9 mouse cellular contexts compared by ENCODE assay signal in the genomic region with DNA sequence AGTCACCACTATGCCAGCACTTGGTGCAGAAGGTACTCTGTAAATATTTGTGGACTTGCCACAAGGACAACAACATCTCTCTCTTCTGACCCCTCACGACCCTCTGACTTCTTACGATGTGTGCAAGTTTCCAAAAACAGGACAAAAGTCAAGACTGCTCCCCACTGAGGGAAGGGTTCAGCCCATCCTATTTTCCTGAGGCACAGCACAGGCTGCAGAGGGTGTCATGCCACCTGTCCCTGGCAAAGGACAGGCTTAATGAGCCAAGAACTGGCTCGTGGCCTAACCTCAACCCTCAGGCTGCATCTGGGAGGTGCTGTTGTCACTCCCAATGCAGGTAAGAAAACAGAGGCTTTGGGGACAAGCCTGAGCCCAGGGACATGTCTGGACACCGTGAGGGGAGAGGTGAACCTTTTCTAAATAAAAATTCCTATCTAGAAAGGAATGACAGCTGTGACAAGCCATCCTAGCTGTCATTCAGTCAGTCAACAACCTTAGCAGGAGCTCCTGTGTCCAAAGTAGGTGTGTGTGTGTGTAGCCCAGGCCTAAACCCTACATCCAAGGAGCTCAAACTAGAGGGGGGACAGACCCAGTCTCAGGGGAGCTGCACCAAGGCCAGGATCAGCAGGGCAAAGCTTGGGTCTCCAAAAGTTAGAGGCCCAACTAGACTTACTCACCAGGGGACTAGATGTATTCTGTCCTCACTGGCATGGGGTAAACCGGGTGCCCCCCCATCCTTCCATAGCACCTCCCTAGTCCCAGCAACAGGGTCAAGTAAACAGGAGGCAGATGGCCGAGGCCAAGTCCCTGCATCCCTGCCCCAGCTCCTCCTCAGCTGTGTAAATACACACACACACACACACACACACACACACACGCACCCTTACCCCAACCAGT. TPM values are rescaled to one million over a fixed set of nuclear protein-coding genes. Genes with fewer than 3 reads are reported as not detected.
DNase-seq lines count a peak whose midpoint lies in the region; ATAC-seq and TF ChIP-seq lines count a peak whose summit lies in the region.
"Had no signal": no experiment of that assay in that cellular context is flagged by ENCODE, and none has a peak within 500 bp of the region (broad histone marks: within the 10 kb centered on the region; RNA-seq: fewer than 3 reads in every experiment).

No protein-coding gene starts in this region.

- H3K4me1 ChIP-seq in kidney, adult 2 months (ENCODE audit: control insufficient read depth, insufficient read depth, low read length), result peaks cover 35% of the 10 kb centered on the region
- H3K4me1 ChIP-seq in embryonic facial prominence, embryonic 10.5 days, result peaks cover 69% of the 10 kb centered on the region
- peaks cover 70% of the 10 kb centered on the region for H3K4me1 ChIP-seq in liver, postnatal 0 days (ENCODE audit: insufficient read depth)

- peak overlapping the region; percentile 97 for H3K4me2 ChIP-seq in liver, postnatal 0 days (ENCODE audit: low read depth, low read length)
- H3K4me2 ChIP-seq: hindbrain, embryonic 15.5 days had no signal

- no peak for TF ChIP-seq EP300 in liver, postnatal 0 days (IDR thresholded peaks at IDR 0.05; ENCODE audit: low read depth)

- peak overlapping the region; percentile 88 for H3K9ac ChIP-seq in liver, postnatal 0 days (replicated peaks)
- H3K9ac ChIP-seq: hindbrain, embryonic 15.5 days had no signal

- 0 out of 2 replicates have a peak, but pooled peaks have one; percentile 2 for TF ChIP-seq CTCF in kidney, adult 2 months (conservative IDR thresholded peaks at IDR 0.05; ENCODE audit: insufficient read depth, insufficient read length, low read depth, low read length)
- TF ChIP-seq CTCF in liver, postnatal 0 days (IDR thresholded peaks at IDR 0.05; ENCODE audit: low read depth), result no peak

- H3K9me3 ChIP-seq in embryonic facial prominence, embryonic 10.5 days, result no peaks in the 10 kb centered on the region
- H3K9me3 ChIP-seq in liver, postnatal 0 days (ENCODE audit: low read length), result no peaks in the 10 kb centered on the region
- H3K9me3 ChIP-seq: hindbrain, embryonic 15.5 days had no signal

- no peak for TF ChIP-seq POLR2A in kidney, adult 2 months (IDR thresholded peaks at IDR 0.05; ENCODE audit: low read depth, low read length)

- no peak for ATAC-seq in liver, postnatal 0 days

- peak overlapping the region; percentile 40; the same call in 1 of the 2 replicates for H3K27ac ChIP-seq in kidney, adult 2 months (ENCODE audit: insufficient read depth, low read depth, low read length)
- H3K27ac ChIP-seq in embryonic facial prominence, embryonic 10.5 days (replicated peaks), result no peak overlapping the region
- peak overlapping the region; percentile 96 for H3K27ac ChIP-seq in liver, postnatal 0 days (ENCODE audit: low read depth)
- H3K27ac ChIP-seq: hindbrain, embryonic 15.5 days had no signal

- no peaks in the 10 kb centered on the region for H3K36me3 ChIP-seq in kidney, adult 2 months (ENCODE audit: control insufficient read depth, insufficient read depth, low read length)
- H3K36me3 ChIP-seq in embryonic facial prominence, embryonic 10.5 days (replicated peaks), result peaks cover 15% of the 10 kb centered on the region
- H3K36me3 ChIP-seq in liver, postnatal 0 days (replicated peaks; ENCODE audit: insufficient read depth, low read length), result peaks cover 6% of the 10 kb centered on the region
- H3K36me3 ChIP-seq: hindbrain, embryonic 15.5 days had no signal

- no peaks in the 10 kb centered on the region for H3K27me3 ChIP-seq in kidney, adult 2 months (replicated peaks; ENCODE audit: control insufficient read depth, insufficient read depth, low read length)
- H3K27me3 ChIP-seq in embryonic facial prominence, embryonic 10.5 days (replicated peaks; ENCODE audit: low read depth, poor library complexity, severe bottlenecking), result no peaks in the 10 kb centered on the region
- no peaks in the 10 kb centered on the region for H3K27me3 ChIP-seq in liver, postnatal 0 days (ENCODE audit: insufficient read depth, low read length)
- H3K27me3 ChIP-seq: hindbrain, embryonic 15.5 days had no signal

- DNase-seq in kidney, adult 2 months, result peak; percentile 57
- DNase-seq in kidney, adult 8-10 months, result no peak
- DNase-seq in cerebellum, adult 11 months, result peak; percentile 76
- DNase-seq in embryonic facial prominence, embryonic 10.5 days (ENCODE audit: low spot score), result no peak
- DNase-seq in liver, postnatal 0 days, result no peak
- DNase-seq in embryo, embryonic 11 days, result no peak
- no peak for DNase-seq in right cerebral cortex, adult 18-20 months
- no peak for DNase-seq in Muller cell, postnatal 12 days (ENCODE audit: inconsistent ontology term)

- WGBS in kidney, adult 2 months, result 43% methylated on average over 7 of the region's 7 CpGs
- WGBS in embryonic facial prominence, embryonic 10.5 days, result 69% methylated on average over 7 of the region's 7 CpGs
- 50% methylated on average over 7 of the region's 7 CpGs for WGBS in liver, postnatal 0 days (ENCODE audit: insufficient replicate concordance)

- peak overlapping the region; percentile 41; the same call in 1 of the 2 replicates for H3K4me3 ChIP-seq in kidney, adult 2 months (ENCODE audit: insufficient read depth, low read depth, low read length)
- H3K4me3 ChIP-seq in embryonic facial prominence, embryonic 10.5 days, result 0 out of 2 replicates have a peak overlapping the region, but pooled peaks have one; percentile 17
- H3K4me3 ChIP-seq in liver, postnatal 0 days (ENCODE audit: low read depth, low read length), result peak overlapping the region; percentile 82
- H3K4me3 ChIP-seq: hindbrain, embryonic 15.5 days had no signal

RNA-seq across cellular contexts. Expression of a gene that starts 3.3 kb away (rescaled TPM):
- polyA plus RNA-seq in kidney, adult 2 months (2012; rRNA removed), result 197 and 230 TPM in 2 replicates
- polyA plus RNA-seq in embryonic facial prominence, embryonic 10.5 days (2016; fragmentation: Nextera tagmentation; extraction: Ambion mirVana), result 194 and 204 TPM in 2 replicates
- 89.1 and 94.2 TPM in 2 replicates for polyA plus RNA-seq in liver, postnatal 0 days (2015; fragmentation: Nextera tagmentation; extraction: Ambion mirVana)

RNA-seq across cellular contexts. Expression of a gene that starts 19.9 kb away (rescaled TPM):
- 45.9 and 47.2 TPM in 2 replicates for polyA plus RNA-seq in kidney, adult 2 months (2012; rRNA removed)
- 181 and 182 TPM in 2 replicates for polyA plus RNA-seq in embryonic facial prominence, embryonic 10.5 days (2016; fragmentation: Nextera tagmentation; extraction: Ambion mirVana)
- 30.2 and 32.5 TPM in 2 replicates for polyA plus RNA-seq in liver, postnatal 0 days (2015; fragmentation: Nextera tagmentation; extraction: Ambion mirVana)

RNA-seq across cellular contexts. Expression of a gene that starts 46.5 kb away (rescaled TPM):
- polyA plus RNA-seq in kidney, adult 2 months (2012; rRNA removed), result 110 and 126 TPM in 2 replicates
- 87.2 and 90.4 TPM in 2 replicates for polyA plus RNA-seq in embryonic facial prominence, embryonic 10.5 days (2016; fragmentation: Nextera tagmentation; extraction: Ambion mirVana)
- polyA plus RNA-seq in liver, postnatal 0 days (2015; fragmentation: Nextera tagmentation; extraction: Ambion mirVana), result 15.2 and 16.0 TPM in 2 replicates

Comparison
In these comparisons a context has a peak if more than half of its experiments do, and no peak if none do; other contexts are left out.
1. DNase-seq: peak in kidney, adult 2 months (single experiment) and cerebellum, adult 11 months (single experiment); none in kidney, adult 8-10 months (0 of 2), embryonic facial prominence, embryonic 10.5 days (single experiment), liver, postnatal 0 days (single experiment), embryo, embryonic 11 days (single experiment), right cerebral cortex, adult 18-20 months (single experiment) and Muller cell, postnatal 12 days (single experiment).
2. H3K4me3 ChIP-seq: peak in every context shown above with its lines; median percentile 82 in liver, postnatal 0 days; 41 in kidney, adult 2 months; 17 in embryonic facial prominence, embryonic 10.5 days.